Mouse (Mus musculus) CH12.LX (cell line): ENCODE data around the gene Ccr10. TPM values are rescaled to one million over a fixed set of nuclear protein-coding genes. Genes with fewer than 3 reads are reported as not detected.
A peak's percentile ranks its signal among the peaks of the same experiment; 100 is the strongest.

ENCODE experiments used
- DNase-seq: peaks from one replicate; pipeline ENCODE4 v3.0.0-alpha.2; 2013; ENCODE audit errors: extremely low read depth
- H3K27ac ChIP-seq: 2 replicates; pipeline ENCODE4 v1.5.1; 2012; ENCODE audit warnings: low read depth, mild to moderate bottlenecking, control low read depth, moderate library complexity; ENCODE audit not compliant: insufficient read depth
- H3K27me3 ChIP-seq: replicated peaks from 2 replicates; pipeline ENCODE3; 2012; ENCODE audit warnings: inconsistent platforms
- H3K36me3 ChIP-seq, 2 experiments: replicated peaks in 1 of 2; 2 replicates each; pipeline versions ENCODE3 to v1.6.1; 2012; ENCODE audit warnings: inconsistent platforms in 1 of 2, low read length in 1 of 2, mild to moderate bottlenecking in 1 of 2, mixed read lengths in 1 of 2, moderate library complexity in 1 of 2; ENCODE audit not compliant: control insufficient read depth in 1 of 2, insufficient read depth in 1 of 2
- H3K4me1 ChIP-seq, 2 experiments: 2 replicates each; pipeline ENCODE4 v1.6.1; 2012; ENCODE audit warnings: inconsistent platforms in 1 of 2, moderate library complexity in 1 of 2; ENCODE audit not compliant: insufficient read depth in 2 of 2, control insufficient read depth in 1 of 2
- H3K4me2 ChIP-seq: 2 replicates; pipeline ENCODE4 v1.6.1; 2012; ENCODE audit warnings: low read depth, mild to moderate bottlenecking, control low read depth; ENCODE audit not compliant: poor library complexity, insufficient read depth, severe bottlenecking
- H3K4me3 ChIP-seq, 3 experiments: fragments of 150-350 bp in 1 of 3; sonication (generic) in 1 of 3; replicated peaks in 1 of 3; 2 replicates each; pipeline versions ENCODE3 to v1.5.1; 2011 to 2012; ENCODE audit warnings: low read depth in 2 of 3, low read length in 2 of 3, mild to moderate bottlenecking in 2 of 3, moderate library complexity in 2 of 3, control low read depth in 1 of 3, improper control_type of control experiment in 1 of 3, inconsistent platforms in 1 of 3, mixed read lengths in 1 of 3; ENCODE audit not compliant: poor library complexity in 1 of 3
- H3K79me2 ChIP-seq: replicated peaks from 2 replicates; pipeline ENCODE4 v1.6.1; 2012; ENCODE audit warnings: mild to moderate bottlenecking, moderate library complexity; ENCODE audit not compliant: control insufficient read depth, poor library complexity, insufficient read depth, severe bottlenecking; ENCODE audit errors: extremely low read depth
- H3K9ac ChIP-seq: 2 replicates; pipeline ENCODE4 v1.6.1; 2012; ENCODE audit warnings: low read depth, mild to moderate bottlenecking, control low read depth, moderate library complexity; ENCODE audit not compliant: insufficient read depth
- H3K9me3 ChIP-seq: replicated peaks from 2 replicates; pipeline ENCODE3; 2012; ENCODE audit warnings: low read length, inconsistent platforms, mixed read lengths
- BHLHE40 ChIP-seq: IDR thresholded peaks from 2 replicates; pipeline ENCODE4 v1.6.1; 2011; ENCODE audit warnings: mild to moderate bottlenecking, low read depth, low read length, improper control_type of control experiment
- CHD1 ChIP-seq: IDR thresholded peaks from 2 replicates; pipeline ENCODE4 v1.6.1; 2012; ENCODE audit warnings: low read depth, low read length, improper control_type of control experiment, inconsistent platforms
- CHD2 ChIP-seq: IDR thresholded peaks from 2 replicates; pipeline ENCODE4 v1.6.1; 2011; ENCODE audit warnings: low read length, improper control_type of control experiment
- CTCF ChIP-seq, 2 experiments: IDR thresholded peaks in 1 of 2; conservative IDR thresholded peaks in 1 of 2; 2 replicates each; pipeline ENCODE4 v1.5.1; 2011 to 2012; ENCODE audit warnings: low read depth in 2 of 2, low read length in 2 of 2, improper control_type of control experiment in 1 of 2, inconsistent platforms in 1 of 2, mild to moderate bottlenecking in 1 of 2, moderate library complexity in 1 of 2
- E2F4 ChIP-seq: IDR thresholded peaks from 2 replicates; pipeline ENCODE4 v1.6.1; 2011; ENCODE audit warnings: low read depth, low read length, improper control_type of control experiment; ENCODE audit not compliant: insufficient replicate concordance
- ELF1 ChIP-seq: IDR thresholded peaks from 2 replicates; pipeline ENCODE4 v1.6.1; 2014; ENCODE audit warnings: low read depth, mild to moderate bottlenecking, inconsistent platforms, low read length, improper control_type of control experiment
- EP300 ChIP-seq: IDR thresholded peaks from 2 replicates; pipeline ENCODE4 v1.6.1; 2011; ENCODE audit warnings: low read length, improper control_type of control experiment
- ETS1 ChIP-seq: conservative IDR thresholded peaks from 2 replicates; pipeline ENCODE4 v1.6.1; 2012; ENCODE audit warnings: low read depth, mild to moderate bottlenecking, inconsistent platforms, low read length, improper control_type of control experiment, moderate library complexity
- GABPA ChIP-seq: IDR thresholded peaks from 2 replicates; pipeline ENCODE4 v1.6.1; 2012; ENCODE audit warnings: low read depth, low read length, improper control_type of control experiment, inconsistent platforms; ENCODE audit not compliant: insufficient replicate concordance
- HCFC1 ChIP-seq: IDR thresholded peaks from 2 replicates; pipeline ENCODE4 v1.6.1; 2012; ENCODE audit warnings: low read depth, mild to moderate bottlenecking, inconsistent platforms, low read length, improper control_type of control experiment
- IRF4 ChIP-seq: IDR thresholded peaks from 2 replicates; pipeline ENCODE4 v1.6.1; 2014; ENCODE audit warnings: low read depth, mild to moderate bottlenecking, inconsistent platforms, low read length, improper control_type of control experiment
- JUN ChIP-seq: IDR thresholded peaks from 2 replicates; pipeline ENCODE4 v1.6.1; 2011; ENCODE audit warnings: low read depth, mild to moderate bottlenecking, low read length, improper control_type of control experiment, moderate library complexity; ENCODE audit not compliant: insufficient read depth
- JUND ChIP-seq: conservative IDR thresholded peaks from 2 replicates; pipeline ENCODE4 v1.6.1; 2011; ENCODE audit warnings: low read depth, low read length, improper control_type of control experiment
- KAT2A ChIP-seq: IDR thresholded peaks from 2 replicates; pipeline ENCODE4 v1.6.1; 2012; ENCODE audit warnings: low read length, improper control_type of control experiment, inconsistent platforms; ENCODE audit not compliant: insufficient replicate concordance
- MAFK ChIP-seq: IDR thresholded peaks from 2 replicates; pipeline ENCODE4 v1.6.1; 2011; ENCODE audit warnings: low read length, improper control_type of control experiment; ENCODE audit not compliant: insufficient replicate concordance
- MAX ChIP-seq: IDR thresholded peaks from 2 replicates; pipeline ENCODE4 v1.6.1; 2011; ENCODE audit warnings: low read length, improper control_type of control experiment
- MAZ ChIP-seq: IDR thresholded peaks from 2 replicates; pipeline ENCODE4 v1.6.1; 2012; ENCODE audit warnings: low read depth, mild to moderate bottlenecking, inconsistent platforms, low read length, improper control_type of control experiment, moderate library complexity
- MEF2A ChIP-seq: IDR thresholded peaks from 2 replicates; pipeline ENCODE4 v1.6.1; 2014; ENCODE audit warnings: low read depth, mild to moderate bottlenecking, inconsistent platforms, low read length, improper control_type of control experiment, borderline replicate concordance
- MXI1 ChIP-seq: IDR thresholded peaks from 2 replicates; pipeline ENCODE4 v1.6.1; 2011; ENCODE audit warnings: mild to moderate bottlenecking, low read depth, low read length, improper control_type of control experiment
- MYC ChIP-seq: IDR thresholded peaks from 2 replicates; pipeline ENCODE4 v1.6.1; 2011; ENCODE audit warnings: low read depth, mild to moderate bottlenecking, improper control_type of control experiment, low read length
- NELFE ChIP-seq: IDR thresholded peaks from 2 replicates; pipeline ENCODE4 v1.6.1; 2011; ENCODE audit warnings: low read depth, low read length, improper control_type of control experiment
- NRF1 ChIP-seq: IDR thresholded peaks from 2 replicates; pipeline ENCODE4 v1.6.1; 2014; ENCODE audit warnings: low read depth, mild to moderate bottlenecking, inconsistent platforms, low read length, improper control_type of control experiment, moderate library complexity
- PAX5 ChIP-seq: IDR thresholded peaks from 2 replicates; pipeline ENCODE4 v1.6.1; 2012; ENCODE audit warnings: low read length, inconsistent platforms, mixed read lengths
- POLR2A ChIP-seq: IDR thresholded peaks from 2 replicates; pipeline ENCODE4 v1.6.1; 2011; ENCODE audit warnings: low read depth, mild to moderate bottlenecking, improper control_type of control experiment, low read length
- POLR2AphosphoS2 ChIP-seq: IDR thresholded peaks from 2 replicates; pipeline ENCODE4 v1.6.1; 2011; ENCODE audit warnings: low read depth, low read length, improper control_type of control experiment
- RAD21 ChIP-seq: IDR thresholded peaks from 2 replicates; pipeline ENCODE4 v1.6.1; 2011; ENCODE audit warnings: low read depth, mild to moderate bottlenecking, low read length, improper control_type of control experiment, moderate library complexity
- RCOR1 ChIP-seq: conservative IDR thresholded peaks from 2 replicates; pipeline ENCODE4 v1.6.1; 2012; ENCODE audit warnings: low read depth, mild to moderate bottlenecking, inconsistent platforms, low read length, improper control_type of control experiment
- SIN3A ChIP-seq: IDR thresholded peaks from 2 replicates; pipeline ENCODE4 v1.6.1; 2012; ENCODE audit warnings: low read length, improper control_type of control experiment, inconsistent platforms
- SMC3 ChIP-seq: IDR thresholded peaks from 2 replicates; pipeline ENCODE4 v1.6.1; 2011; ENCODE audit warnings: low read depth, low read length, improper control_type of control experiment
- TBP ChIP-seq: conservative IDR thresholded peaks from 2 replicates; pipeline ENCODE4 v1.6.1; 2011; ENCODE audit warnings: low read depth, low read length, improper control_type of control experiment
- TCF12 ChIP-seq: IDR thresholded peaks from 2 replicates; pipeline ENCODE4 v1.6.1; 2014; ENCODE audit warnings: low read depth, mild to moderate bottlenecking, inconsistent platforms, low read length, improper control_type of control experiment
- UBTF ChIP-seq: IDR thresholded peaks from 2 replicates; pipeline ENCODE4 v1.6.1; 2012; ENCODE audit warnings: low read depth, mild to moderate bottlenecking, inconsistent platforms, low read length, improper control_type of control experiment, moderate library complexity
- USF2 ChIP-seq: conservative IDR thresholded peaks from 2 replicates; pipeline ENCODE4 v1.6.1; 2011; ENCODE audit warnings: low read depth, low read length, improper control_type of control experiment
- ZC3H11A ChIP-seq: IDR thresholded peaks from 2 replicates; pipeline ENCODE4 v1.6.1; 2012; ENCODE audit warnings: low read depth, mild to moderate bottlenecking, inconsistent platforms, low read length, improper control_type of control experiment
- ZKSCAN1 ChIP-seq: IDR thresholded peaks from 2 replicates; pipeline ENCODE4 v1.6.1; 2012; ENCODE audit warnings: low read depth, inconsistent platforms, low read length, improper control_type of control experiment, borderline replicate concordance
- ZMIZ1 ChIP-seq: IDR thresholded peaks from 2 replicates; pipeline ENCODE4 v1.6.1; 2012; ENCODE audit warnings: low read depth, mild to moderate bottlenecking, inconsistent platforms, low read length, improper control_type of control experiment
- ZNF384 ChIP-seq: IDR thresholded peaks from 2 replicates; pipeline ENCODE4 v1.6.1; 2012; ENCODE audit warnings: low read depth, low read length, improper control_type of control experiment, inconsistent platforms
- dilution Hi-C: fragments of 300-500 bp; cut with MboI; formaldehyde crosslinking; loops from 2 replicates; pipeline ENCODE4 v1.14.3; 2020; ENCODE audit warnings: low sequenced_read_pairs; ENCODE audit not compliant: extremely low pct_unique_long_range_greater_than_20kb, extremely low pct_ligation_motif_present
- in situ Hi-C: fragments of 300-500 bp; cut with MboI; formaldehyde crosslinking; loops from 3 replicates; pipeline ENCODE4 v1.14.3; 2019; ENCODE audit warnings: low sequenced_read_pairs, low pct_ligation_motif_present, low pct_unique_long_range_greater_than_20kb, mixed read lengths
- polyA plus RNA-seq: library from polyadenylated mRNA; unstranded; fragments of >175 nt; gene quantifications from 2 replicates; pipeline ENCODE4 v1.2.1, GENCODE M21; 2012; ENCODE audit warnings: low read depth; ENCODE audit not compliant: insufficient read length
- total RNA-seq, 2 experiments: library from RNA; depleted of rRNA; stranded (reverse); fragments of 300-350 nt in 1 of 2; fragments of >200 nt in 1 of 2; gene quantifications; 2 replicates each; pipeline ENCODE4 v1.2.3; 2012 to 2014

Ccr10 gene
- 29.6 and 58.7 TPM in 2 replicates for total RNA-seq (2012; rRNA removed)
- total RNA-seq (2014; rRNA removed) = 14.1 and 17.2 TPM in 2 replicates
- 12.3 TPM in 2 replicates for polyA plus RNA-seq

- peaks cover 9 to 70% of the 10 kb centered on the region in 2 experiments for H3K4me1 ChIP-seq
- H3K27ac ChIP-seq = peak within 1 kb of the TSS; percentile 78
- H3K9me3 ChIP-seq = no peaks in the 10 kb centered on the region
- dilution Hi-C loops (no loop called here), in situ Hi-C loops (loop anchor here (5.0 kb wide), 1 partner anchor 38 kb away; no protein-coding TSS in a partner anchor)
- H3K9ac ChIP-seq = peak within 1 kb of the TSS; percentile 54
- H3K4me3 ChIP-seq = peak within 1 kb of the TSS; percentile 64 to 79 (median 68)
- H3K36me3 ChIP-seq = peaks cover 0 to 23% of the 10 kb centered on the region in 2 experiments
- peaks cover 7% of the 10 kb centered on the region for H3K27me3 ChIP-seq
- peak; percentile 62 for DNase-seq
- H3K79me2 ChIP-seq = peaks cover 17% of the 10 kb centered on the region
- peak within 1 kb of the TSS; percentile 91 for H3K4me2 ChIP-seq
- TF ChIP-seq ZKSCAN1 (no peak), POLR2AphosphoS2 (no peak), NELFE (peak; percentile 48), MAZ (no peak; the same call in none of the 2 replicates), CHD1 (no peak; the same call in none of the 2 replicates), MAFK (0 out of 2 replicates have a peak, but pooled peaks have one; percentile 45), RAD21 (peak; percentile 43), MYC (no peak), MXI1 (peak; percentile 41; the same call in 1 of the 2 replicates), E2F4 (no peak), TBP (no peak), TCF12 (peak; percentile 45; the same call in 1 of the 2 replicates), ZC3H11A (no peak), BHLHE40 (no peak), ELF1 (peak; percentile 51), POLR2A (no peak), USF2 (no peak), RCOR1 (no peak; the same call in 1 of the 2 replicates), JUND (no peak), CHD2 (no peak), MAX (peak; percentile 63; the same call in 1 of the 2 replicates), NRF1 (0 out of 2 replicates have a peak, but pooled peaks have one; percentile 17), KAT2A (no peak), IRF4 (no peak), ETS1 (0 out of 2 replicates have a peak, but pooled peaks have one; percentile 19), CTCF (conservative IDR thresholded peaks at IDR 0.05 in 1 of 2, IDR thresholded peaks at IDR 0.05 in 1 of 2; ENCODE audit: low read depth in 2 of 2, low read length in 2 of 2) (peak; percentile 27 to 76; a peak in 3 of 4 replicates), HCFC1 (peak; percentile 42; the same call in 1 of the 2 replicates), MEF2A (peak; percentile 18; the same call in 1 of the 2 replicates), SMC3 (peak; percentile 64), JUN (no peak), ZMIZ1 (0 out of 2 replicates have a peak, but pooled peaks have one; percentile 22), GABPA (no peak), SIN3A (peak; percentile 88), UBTF (no peak; the same call in 1 of the 2 replicates), ZNF384 (peak; percentile 6; the same call in 1 of the 2 replicates), PAX5 (no peak), EP300 (0 out of 2 replicates have a peak, but pooled peaks have one; percentile 18)
Observed at GRCm38 (mm10) chr11:101174851-101175628, at the start of gene Ccr10. Ccr10 (minus strand) TSS chr11:101175443.
